Mouse (Mus musculus): ENCODE measurements around the gene Dyrk1a. TPM values are rescaled to one million over a fixed set of nuclear protein-coding genes. Genes with fewer than 3 reads are reported as not detected.

Dyrk1a gene
- polyA plus RNA-seq (2015; fragmentation: Nextera tagmentation; extraction: Ambion mirVana), result 8.5 and 8.6 TPM in 2 replicates

DNA sequence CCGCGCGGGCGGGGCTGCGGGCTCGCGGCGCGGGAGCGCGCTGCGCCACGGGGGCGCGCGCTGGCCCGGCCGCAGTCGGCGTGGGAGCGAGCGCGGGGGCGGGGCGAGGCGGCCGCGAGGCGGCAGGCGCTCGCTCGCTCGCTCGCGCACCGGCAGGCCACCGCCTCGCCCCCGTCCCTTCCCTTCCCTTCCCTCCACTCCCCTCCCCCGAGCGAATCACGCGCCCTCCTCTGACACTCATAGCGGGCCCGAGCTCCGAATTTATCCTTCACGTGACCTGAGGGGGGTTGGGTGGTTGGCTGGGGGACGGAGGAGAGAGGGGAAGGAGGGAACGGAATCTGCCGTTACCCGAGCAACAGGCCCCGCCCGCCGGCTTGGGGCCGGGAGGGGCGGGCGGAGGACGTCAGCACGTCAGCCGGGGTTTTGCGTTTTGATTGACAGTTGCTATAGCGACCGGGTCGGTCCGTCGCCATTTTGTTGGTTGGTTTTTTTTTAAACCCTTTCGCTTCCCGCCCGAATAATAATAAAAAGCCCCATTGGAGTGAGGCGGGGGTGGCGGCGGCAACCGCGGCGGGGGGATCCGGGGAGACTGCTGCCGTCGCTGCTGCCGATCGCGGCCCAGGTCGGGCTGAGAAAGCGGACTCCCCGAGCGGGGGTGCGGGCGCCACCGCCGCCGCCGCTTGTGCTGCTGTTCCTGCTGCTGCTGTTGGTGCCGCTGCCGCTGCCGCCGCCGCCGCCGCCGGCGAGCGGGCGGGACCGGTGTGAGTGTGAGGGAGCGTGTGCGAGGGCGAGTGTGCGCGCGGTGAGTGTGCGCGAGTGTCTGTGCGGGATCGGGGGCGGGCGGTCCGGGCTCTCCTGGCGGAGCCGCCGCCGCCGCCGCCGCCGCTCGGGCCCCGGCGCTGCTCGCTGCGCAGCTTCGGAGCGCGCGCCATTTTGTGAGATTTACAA lies at the start of gene Dyrk1a:
Dyrk1a (plus strand) TSS at position 782 of the 948 bp plus-strand sequence.
- DNase-seq (ENCODE audit: low spot score) (peak; percentile 99), ATAC-seq (replicated peaks; ENCODE audit: low FRiP score, low read depth) (peak; percentile 96)
- H3K9ac ChIP-seq (ENCODE audit: low read depth, low read length), result peak within 1 kb of the TSS; percentile 100
- peak within 1 kb of the TSS; percentile 100 for H3K27ac ChIP-seq
- no peaks in the 10 kb centered on the region for H3K27me3 ChIP-seq (ENCODE audit: insufficient read depth, low read length)
- TF ChIP-seq CTCF (IDR thresholded peaks at IDR 0.05; ENCODE audit: low read depth), result no peak
- H3K4me1 ChIP-seq (replicated peaks; ENCODE audit: insufficient read depth, low read length), result peaks cover 19% of the 10 kb centered on the region; the same call in 1 of the 2 replicates
- no peaks in the 10 kb centered on the region for H3K36me3 ChIP-seq (ENCODE audit: insufficient read depth, low read length)
- H3K4me2 ChIP-seq (ENCODE audit: low read length), result peak within 1 kb of the TSS; percentile 60
- WGBS, result under 1% methylated on average over 89 of the region's 133 CpGs
- no peaks in the 10 kb centered on the region for H3K9me3 ChIP-seq (replicated peaks; ENCODE audit: low read length)
- peak within 1 kb of the TSS; percentile 92 for H3K4me3 ChIP-seq (replicated peaks; ENCODE audit: low read depth, low read length)

DNA sequence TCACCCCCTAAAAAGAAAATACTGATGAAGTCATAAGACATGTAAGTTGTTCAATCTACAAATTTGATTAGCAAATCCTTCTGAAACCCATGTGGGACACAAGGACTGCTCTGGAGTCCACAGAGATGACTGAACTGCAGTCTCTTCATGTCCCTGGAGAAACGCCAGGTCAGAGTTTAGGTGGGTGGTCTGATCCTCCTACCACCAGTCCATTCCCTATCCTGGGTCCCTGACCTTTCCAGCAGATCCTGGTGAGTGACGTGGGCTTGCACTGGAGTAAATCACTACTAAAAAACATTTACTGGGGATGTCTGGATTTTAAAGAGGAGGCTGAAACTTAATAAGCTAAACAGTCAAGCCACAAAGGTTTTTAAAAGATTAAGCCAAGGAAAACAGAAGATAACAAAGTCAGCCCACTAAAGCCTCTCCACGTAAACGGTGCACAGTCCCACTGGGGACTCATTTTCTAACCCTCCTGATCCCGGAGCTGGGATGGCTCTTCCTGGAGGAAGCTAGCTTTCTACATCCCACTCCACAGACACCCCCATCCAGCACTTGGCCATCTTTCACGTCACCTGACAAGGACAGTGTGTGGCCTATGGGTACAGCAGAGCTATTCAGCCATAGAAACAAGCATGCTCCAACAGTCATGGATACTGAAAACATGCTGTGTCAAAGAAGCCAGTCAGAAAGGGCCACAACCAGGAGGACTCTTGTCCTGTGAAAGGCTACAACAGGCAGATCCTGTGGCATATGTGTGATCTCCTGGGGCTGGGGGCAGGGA lies 46.0 kb upstream of the Dyrk1a start:
- H3K9ac ChIP-seq (ENCODE audit: low read depth, low read length), result no peak overlapping the region
- H3K9me3 ChIP-seq (replicated peaks; ENCODE audit: low read length), result no peaks in the 10 kb centered on the region
- DNase-seq (ENCODE audit: low spot score) (peak; percentile 29), ATAC-seq (replicated peaks; ENCODE audit: low FRiP score, low read depth) (no peak)
- H3K27me3 ChIP-seq (ENCODE audit: insufficient read depth, low read length), result no peaks in the 10 kb centered on the region
- H3K27ac ChIP-seq, result peak overlapping the region; percentile 27; the same call in 1 of the 2 replicates
- no peak for TF ChIP-seq CTCF (IDR thresholded peaks at IDR 0.05; ENCODE audit: low read depth)
- WGBS, result 36% methylated on average over 6 of the region's 6 CpGs
- no peaks in the 10 kb centered on the region for H3K36me3 ChIP-seq (ENCODE audit: insufficient read depth, low read length)
- H3K4me2 ChIP-seq (ENCODE audit: low read length), result no peak overlapping the region
- H3K4me3 ChIP-seq (replicated peaks; ENCODE audit: low read depth, low read length), result no peak overlapping the region
- H3K4me1 ChIP-seq (replicated peaks; ENCODE audit: insufficient read depth, low read length), result peaks cover 19% of the 10 kb centered on the region

DNA sequence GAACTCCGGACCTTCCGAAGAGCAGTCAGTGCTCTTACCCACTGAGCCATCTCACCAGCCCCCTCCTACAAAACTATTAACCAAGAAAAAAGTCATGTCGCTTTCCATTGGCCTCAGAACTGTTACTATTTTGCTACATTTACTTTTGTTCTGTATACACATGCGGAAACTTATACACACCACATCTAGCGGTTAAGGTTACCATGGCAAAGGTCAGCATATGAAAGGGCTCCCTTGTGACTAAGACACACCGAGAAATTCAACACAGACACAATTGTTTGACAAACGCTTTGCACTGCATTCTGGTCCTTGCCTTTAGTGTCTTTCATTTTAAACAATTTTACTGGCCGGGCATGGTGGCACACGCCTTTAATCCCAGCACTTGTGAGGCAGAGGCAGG lies 45.1 kb upstream of the Dyrk1a start:
- 84% methylated on average over 9 of the region's 9 CpGs for WGBS
- Histone ChIP-seq H3K27ac (no peak overlapping the region), H3K9me3 (replicated peaks; ENCODE audit: low read length) (no peaks in the 10 kb centered on the region), H3K9ac (ENCODE audit: low read depth, low read length) (0 out of 2 replicates have a peak overlapping the region, but pooled peaks have one; percentile 81), H3K36me3 (ENCODE audit: insufficient read depth, low read length) (no peaks in the 10 kb centered on the region), H3K4me2 (ENCODE audit: low read length) (no peak overlapping the region), H3K4me3 (replicated peaks; ENCODE audit: low read depth, low read length) (no peak overlapping the region), H3K4me1 (replicated peaks; ENCODE audit: insufficient read depth, low read length) (peaks cover 16% of the 10 kb centered on the region), H3K27me3 (ENCODE audit: insufficient read depth, low read length) (no peaks in the 10 kb centered on the region)
- TF ChIP-seq CTCF (IDR thresholded peaks at IDR 0.05; ENCODE audit: low read depth), result no peak
- DNase-seq (ENCODE audit: low spot score) (no peak), ATAC-seq (replicated peaks; ENCODE audit: low FRiP score, low read depth) (no peak)

DNA sequence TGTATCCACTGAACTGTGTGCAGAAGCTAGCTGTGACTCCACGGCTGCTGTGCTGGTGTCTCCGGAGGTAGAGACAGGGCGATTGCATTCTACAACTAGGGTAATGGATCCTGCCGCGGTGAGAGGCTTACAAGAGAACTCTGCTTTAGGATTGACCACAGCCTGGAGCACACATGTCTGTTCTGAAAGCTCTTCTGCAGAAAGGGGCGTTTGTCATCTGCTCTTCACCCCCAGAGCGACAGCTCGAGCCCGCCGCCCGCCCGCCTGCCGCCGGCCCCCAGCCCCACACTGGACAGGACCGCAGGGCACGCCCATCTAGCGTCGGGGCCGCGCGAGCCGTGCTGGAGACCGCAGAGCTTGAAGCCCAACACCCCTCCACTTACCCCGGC lies 43.9 kb upstream of the Dyrk1a start:
- WGBS, result under 1% methylated on average over 24 of the region's 24 CpGs
- Histone ChIP-seq H3K27ac (peak overlapping the region; percentile 98), H3K27me3 (ENCODE audit: insufficient read depth, low read length) (no peaks in the 10 kb centered on the region), H3K4me3 (replicated peaks; ENCODE audit: low read depth, low read length) (peak overlapping the region; percentile 79), H3K4me1 (replicated peaks; ENCODE audit: insufficient read depth, low read length) (peaks cover 12% of the 10 kb centered on the region), H3K4me2 (ENCODE audit: low read length) (peak overlapping the region; percentile 67), H3K9ac (ENCODE audit: low read depth, low read length) (peak overlapping the region; percentile 81), H3K36me3 (ENCODE audit: insufficient read depth, low read length) (no peaks in the 10 kb centered on the region), H3K9me3 (replicated peaks; ENCODE audit: low read length) (no peaks in the 10 kb centered on the region)
- no peak for DNase-seq (ENCODE audit: low spot score)
- ATAC-seq (replicated peaks; ENCODE audit: low FRiP score, low read depth), result peak; percentile 72; the same call in 1 of the 2 replicates
- no peak for TF ChIP-seq CTCF (IDR thresholded peaks at IDR 0.05; ENCODE audit: low read depth)

DNA sequence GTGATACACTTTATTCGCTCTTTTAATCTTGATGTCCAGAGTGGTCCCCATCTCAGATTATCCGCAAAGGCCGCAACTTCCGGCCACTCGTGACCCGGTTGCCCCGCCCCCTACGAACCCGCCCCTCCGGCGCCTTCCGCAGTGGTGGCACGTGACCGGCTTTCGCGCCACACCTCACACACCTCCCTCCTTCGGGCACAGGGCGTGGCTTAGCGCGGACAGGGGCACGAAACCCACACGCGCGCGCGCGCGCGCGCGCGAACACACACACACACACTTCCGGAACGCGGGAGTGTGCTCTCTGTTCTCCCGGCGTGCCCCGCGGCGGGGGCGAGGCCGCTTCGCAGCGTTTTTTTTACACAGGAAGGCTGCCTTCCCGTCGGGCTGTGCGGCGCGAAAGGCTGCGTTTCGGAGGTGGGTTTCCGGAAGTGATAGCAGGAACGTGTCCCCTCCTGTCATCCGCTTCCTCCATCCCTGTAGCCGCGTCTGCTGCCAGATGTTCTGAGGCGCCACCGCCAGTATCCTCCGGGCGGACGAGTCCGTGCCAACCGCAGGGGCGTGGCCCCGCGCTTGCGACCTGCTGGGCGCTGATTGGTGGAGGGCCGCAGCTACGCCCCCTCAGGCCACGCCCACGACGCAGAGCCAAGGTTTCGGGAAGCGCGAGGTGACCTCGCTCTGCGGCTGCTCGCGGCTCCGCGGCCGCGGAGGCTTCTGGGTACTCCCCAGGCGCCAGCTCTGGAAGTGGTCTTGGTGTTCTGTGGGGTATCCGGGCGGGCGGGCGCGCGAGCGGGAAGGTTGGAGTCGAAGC lies 43.3 kb upstream of the Dyrk1a start, which contains the start of gene Vps26c:
Vps26c (minus strand) TSS at position 487 of the 808 bp plus-strand sequence.
- Histone ChIP-seq H3K36me3 (ENCODE audit: insufficient read depth, low read length) (no peaks in the 10 kb centered on the region), H3K4me3 (replicated peaks; ENCODE audit: low read depth, low read length) (peak within 1 kb of the TSS; percentile 79), H3K9me3 (replicated peaks; ENCODE audit: low read length) (no peaks in the 10 kb centered on the region), H3K9ac (ENCODE audit: low read depth, low read length) (peak within 1 kb of the TSS; percentile 81), H3K27ac (peak within 1 kb of the TSS; percentile 98), H3K4me1 (replicated peaks; ENCODE audit: insufficient read depth, low read length) (peaks cover 12% of the 10 kb centered on the region), H3K4me2 (ENCODE audit: low read length) (peak within 1 kb of the TSS; percentile 67), H3K27me3 (ENCODE audit: insufficient read depth, low read length) (no peaks in the 10 kb centered on the region)
- peak; percentile 94 for ATAC-seq (replicated peaks; ENCODE audit: low FRiP score, low read depth)
- WGBS, result under 1% methylated on average over 92 of the region's 93 CpGs
- DNase-seq (ENCODE audit: low spot score), result peak; percentile 97
- peak; percentile 28; the same call in 1 of the 2 replicates for TF ChIP-seq CTCF (IDR thresholded peaks at IDR 0.05; ENCODE audit: low read depth)
